Mouse (Mus musculus) Patski (cell line): ENCODE data around the gene Tgif2. TPM values are rescaled to one million over a fixed set of nuclear protein-coding genes. Genes with fewer than 3 reads are reported as not detected.
"Not testable (repeated sequence)": the region's sequence is repeated elsewhere in the genome, so short reads cannot be mapped to it uniquely, and the experiment has no call there.

ENCODE experiments used
- ATAC-seq: fragments of 100-300 bp; one replicate; pipeline ENCODE4 v1.8.0; 2021
- CTCF ChIA-PET: fragments of 350-600 bp; sonication (Branson Sonifier 250); formaldehyde crosslinking; loops from one replicate; lab custom pipeline; 2022; ENCODE audit warnings: inconsistent platforms; lab: Charles Lee
- POLR2A ChIA-PET: fragments of 350-600 bp; sonication (Branson Sonifier 250); formaldehyde crosslinking; loops from one replicate; lab custom pipeline; 2022; ENCODE audit warnings: antibody characterized with exemption, inconsistent platforms; lab: Charles Lee
- DNase-seq: peaks from one replicate; pipeline ENCODE4 v3.0.0-alpha.2; 2011; ENCODE audit warnings: low read depth, low spot score
- H3K27me3 ChIP-seq: fragments of 371-371 bp; one replicate; pipeline ENCODE4 v1.5.1; 2021
- CTCF ChIP-seq: fragments of 100-300 bp; IDR thresholded peaks from one replicate; pipeline ENCODE4 v1.5.1; 2021
- in situ Hi-C: fragments of 300-500 bp; cut with MboI; formaldehyde crosslinking; loops from 3 replicates; pipeline ENCODE4 v1.11.1; 2018; ENCODE audit warnings: low pct_unique_long_range_greater_than_20kb, mixed read lengths
- polyA plus RNA-seq: library from polyadenylated mRNA; unstranded; gene quantifications from one replicate; pipeline ENCODE4 v1.2.3, GENCODE M21; 2021

The Tgif2 gene
- polyA plus RNA-seq, 1 experiment from 2014 or later: 10.0 TPM

- in situ Hi-C loops: no loop called here
- H3K27me3 ChIP-seq: no peaks in the 10 kb centered on the region
- CTCF ChIA-PET: no interaction called here
- ATAC-seq (no peak), DNase-seq (no peak)
- POLR2A ChIA-PET: no interaction called here
- TF ChIP-seq CTCF: no peak
Measured at GRCm38 (mm10) chr2:156888490-156888889, 48.7 kb downstream of the Tgif2 start.

GRCm38 (mm10) chr2:156892240-156892639, 52.4 kb downstream of the Tgif2 start:
- TF ChIP-seq CTCF: no peak
- ChIA-PET POLR2A (interaction anchor here (0.6 to 0.8 kb wide), 2 partner anchors 29 to 113 kb away, joined by 4 to 5 read pairs; partner anchors contain the start of gene Rab5if), CTCF (no interaction called here)
- no peaks in the 10 kb centered on the region for H3K27me3 ChIP-seq
- in situ Hi-C loops: no loop called here
- no peak for DNase-seq
- ATAC-seq: no peak

GRCm38 (mm10) chr2:156892821-156893220, 53.0 kb downstream of the Tgif2 start:
- in situ Hi-C loops: no loop called here
- no peaks in the 10 kb centered on the region for H3K27me3 ChIP-seq
- DNase-seq (no peak), ATAC-seq (no peak)
- POLR2A ChIA-PET: interaction anchor here (0.8 kb wide), 1 partner anchor 30 kb away, joined by 4 read pairs; the partner anchor contains the start of gene Rab5if
- TF ChIP-seq CTCF: no peak
- CTCF ChIA-PET: no interaction called here

- CTCF ChIA-PET: interaction anchor here (0.9 to 1.0 kb wide), 2 partner anchors 9 to 12 kb away, joined by 4 read pairs; no protein-coding TSS in a partner anchor
- ATAC-seq (no peak), DNase-seq (no peak)
- in situ Hi-C loops: no loop called here
- no peaks in the 10 kb centered on the region for H3K27me3 ChIP-seq
- POLR2A ChIA-PET: interaction anchor here (0.6 kb wide), 1 partner anchor 1168 kb away, joined by 3 read pairs; no protein-coding TSS in a partner anchor
- TF ChIP-seq CTCF: no peak
Measured at GRCm38 (mm10) chr2:156894496-156895265, 54.9 kb downstream of the Tgif2 start.

- ATAC-seq: no peak
Measured at GRCm38 (mm10) chr2:156896384-156896914, 56.6 kb downstream of the Tgif2 start.

GRCm38 (mm10) chr2:156897034-156897433, 57.2 kb downstream of the Tgif2 start:
- ChIA-PET POLR2A (no interaction called here), CTCF (no interaction called here)
- TF ChIP-seq CTCF: no peak
- DNase-seq: no peak
- no peak for ATAC-seq
- in situ Hi-C loops: no loop called here
- H3K27me3 ChIP-seq: no peaks in the 10 kb centered on the region

More at GRCm38 (mm10) chr2:156896384-156896914, 56.6 kb downstream of the Tgif2 start:
- in situ Hi-C loops: no loop called here
- ChIA-PET POLR2A (no interaction called here), CTCF (no interaction called here)
- no peaks in the 10 kb centered on the region for H3K27me3 ChIP-seq
- no peak for DNase-seq
- TF ChIP-seq CTCF: no peak

GRCm38 (mm10) chr2:156898374-156898773, 58.6 kb downstream of the Tgif2 start:
- ChIA-PET POLR2A (no interaction called here), CTCF (interaction anchor here (1.1 kb wide), 1 partner anchor 98 kb away, joined by 6 read pairs; no protein-coding TSS in a partner anchor)
- no peaks in the 10 kb centered on the region for H3K27me3 ChIP-seq
- DNase-seq: no peak
- no peak for TF ChIP-seq CTCF
- in situ Hi-C loops: no loop called here
- ATAC-seq: no peak

GRCm38 (mm10) chr2:156899184-156899583, 59.4 kb downstream of the Tgif2 start:
- in situ Hi-C loops: no loop called here
- TF ChIP-seq CTCF: no peak
- DNase-seq (no peak), ATAC-seq (no peak)
- POLR2A ChIA-PET: no interaction called here
- no peaks in the 10 kb centered on the region for H3K27me3 ChIP-seq
- CTCF ChIA-PET: no interaction called here

GRCm38 (mm10) chr2:156901344-156901743, 61.5 kb downstream of the Tgif2 start:
- H3K27me3 ChIP-seq: no peaks in the 10 kb centered on the region
- in situ Hi-C loops: no loop called here
- no peak for DNase-seq
- no peak for ATAC-seq
- no peak for TF ChIP-seq CTCF
- ChIA-PET POLR2A (no interaction called here), CTCF (no interaction called here)

GRCm38 (mm10) chr2:156901883-156902282, 62.1 kb downstream of the Tgif2 start:
- CTCF ChIA-PET: interaction anchor here (1.1 to 1.2 kb wide), 2 partner anchors 13 to 88 kb away, joined by 3 to 4 read pairs; no protein-coding TSS in a partner anchor
- ATAC-seq (no peak), DNase-seq (no peak)
- in situ Hi-C loops: no loop called here
- POLR2A ChIA-PET: no interaction called here
- no peak for TF ChIP-seq CTCF
- no peaks in the 10 kb centered on the region for H3K27me3 ChIP-seq

- ATAC-seq, POLR2A ChIA-PET, in situ Hi-C loops, DNase-seq, H3K27me3 ChIP-seq: not testable (repeated sequence)
- CTCF ChIA-PET: interaction anchor here (1.1 to 1.3 kb wide), 3 partner anchors 13 to 198 kb away, joined by 3 to 4 read pairs (median 4); no protein-coding TSS in a partner anchor
Measured at GRCm38 (mm10) chr2:156902411-156902810, 62.6 kb downstream of the Tgif2 start.
